Mouse (Mus musculus) v-Abl transformed pro-B cells (cell line): ENCODE data around the gene Ttc9b.
"Not testable (repeated sequence)": the region's sequence is repeated elsewhere in the genome, so short reads cannot be mapped to it uniquely, and the experiment has no call there.

Experiments
- in situ Hi-C, 2 experiments: fragments of 400-800 bp; cut with MboI; formaldehyde crosslinking; loops; one replicate each; pipeline ENCODE4 v1.15.1; 2025; ENCODE audit not compliant: unreplicated experiment in 2 of 2

Ttc9b gene

GRCm38 (mm10) chr7:27634691-27635090 lies 19.0 kb upstream of the Ttc9b start:
- in situ Hi-C loops = no loop called here

- in situ Hi-C loops = not testable (repeated sequence)
Observed at GRCm38 (mm10) chr7:27635094-27635493, 18.6 kb upstream of the Ttc9b start.

GRCm38 (mm10) chr7:27644471-27644870 lies 9.2 kb upstream of the Ttc9b start:
- in situ Hi-C loops = no loop called here

- in situ Hi-C loops = no loop called here
Observed at GRCm38 (mm10) chr7:27646516-27646915, 7.2 kb upstream of the Ttc9b start.

GRCm38 (mm10) chr7:27647281-27648002 lies 6.3 kb upstream of the Ttc9b start:
- in situ Hi-C loops = no loop called here

GRCm38 (mm10) chr7:27649723-27650122 lies 4.0 kb upstream of the Ttc9b start:
- in situ Hi-C loops = loop anchor here (5.0 to 25.0 kb wide), 2 partner anchors 78 to 663 kb away; partner anchors contain the start of genes Dll3 (in 1 of the 2) and Timm50 (in 1 of the 2)

- in situ Hi-C loops = loop anchor here (5.0 to 25.0 kb wide), 2 partner anchors 76 to 661 kb away; partner anchors contain the start of genes Dll3 (in 1 of the 2) and Timm50 (in 1 of the 2)
Observed at GRCm38 (mm10) chr7:27650949-27651348, 2.8 kb upstream of the Ttc9b start.

GRCm38 (mm10) chr7:27654607-27655276 lies 1.0 kb downstream of the Ttc9b start:
- in situ Hi-C loops = loop anchor here (5.0 to 25.0 kb wide), 2 partner anchors 73 to 658 kb away; partner anchors contain the start of genes Dll3 (in 1 of the 2) and Timm50 (in 1 of the 2)

GRCm38 (mm10) chr7:27655545-27655944 lies 1.8 kb downstream of the Ttc9b start:
- in situ Hi-C loops = loop anchor here in 1 of 2 experiments (25.0 kb wide), 1 partner anchor 657 kb away; the partner anchor contains the start of genes Dll3 and Timm50

GRCm38 (mm10) chr7:27656600-27656999 lies 2.9 kb downstream of the Ttc9b start:
- in situ Hi-C loops = loop anchor here in 1 of 2 experiments (25.0 kb wide), 1 partner anchor 656 kb away; the partner anchor contains the start of genes Dll3 and Timm50

- in situ Hi-C loops = loop anchor here in 1 of 2 experiments (25.0 kb wide), 1 partner anchor 654 kb away; the partner anchor contains the start of genes Dll3 and Timm50
Observed at GRCm38 (mm10) chr7:27657824-27658395, 4.2 kb downstream of the Ttc9b start.

GRCm38 (mm10) chr7:27658712-27659663 lies 5.3 kb downstream of the Ttc9b start:
- in situ Hi-C loops = loop anchor here in 1 of 2 experiments (25.0 kb wide), 1 partner anchor 653 kb away; the partner anchor contains the start of genes Dll3 and Timm50

- in situ Hi-C loops = loop anchor here in 1 of 2 experiments (25.0 kb wide), 1 partner anchor 650 kb away; the partner anchor contains the start of genes Dll3 and Timm50
Observed at GRCm38 (mm10) chr7:27662038-27662437, 8.3 kb downstream of the Ttc9b start.

GRCm38 (mm10) chr7:27673064-27673574 lies 19.4 kb downstream of the Ttc9b start:
- in situ Hi-C loops = loop anchor here in 1 of 2 experiments (10.0 to 25.0 kb wide), 3 partner anchors 168 to 1918 kb away; partner anchors contain the start of genes Dll3, Hnrnpul1 and Timm50

- in situ Hi-C loops = loop anchor here in 1 of 2 experiments (10.0 to 25.0 kb wide), 3 partner anchors 169 to 1919 kb away; partner anchors contain the start of genes Dll3, Hnrnpul1 and Timm50
Observed at GRCm38 (mm10) chr7:27673575-27674131, 19.9 kb downstream of the Ttc9b start.

- in situ Hi-C loops = loop anchor here in 1 of 2 experiments (10.0 to 25.0 kb wide), 3 partner anchors 169 to 1919 kb away; partner anchors contain the start of genes Dll3, Hnrnpul1 and Timm50
Observed at GRCm38 (mm10) chr7:27674195-27674521, 20.4 kb downstream of the Ttc9b start.

GRCm38 (mm10) chr7:27674522-27675221 lies 21.0 kb downstream of the Ttc9b start, which contains the start of gene Map3k10:
Map3k10 (minus strand) TSS chr7:27674598.
- in situ Hi-C loops = loop anchor here (10.0 to 25.0 kb wide), 4 partner anchors 170 to 1920 kb away; partner anchors contain the start of genes Dll3 (in 1 of the 2), Hnrnpul1 (in 1 of the 2), Timm50 (in 1 of the 2) and Zfp974 (in 1 of the 2)

- in situ Hi-C loops = loop anchor here (10.0 to 25.0 kb wide), 3 partner anchors 170 to 1920 kb away; partner anchors contain the start of genes Hnrnpul1 (in 1 of the 2) and Zfp974 (in 1 of the 2)
Observed at GRCm38 (mm10) chr7:27675222-27675612, 21.5 kb downstream of the Ttc9b start.
